Mouse (Mus musculus) small intestine, adult 2 months (tissue): ENCODE results near the gene Cuedc2.

Experiments used
- CTCF ChIP-seq: fragments of 200-500 bp; IDR thresholded peaks from 2 replicates; pipeline ENCODE4 v1.5.1; 2012; ENCODE audit warnings: low read depth, mild to moderate bottlenecking, control low read depth, inconsistent platforms, low read length, moderate library complexity, mixed read lengths; ENCODE audit not compliant: insufficient replicate concordance, insufficient read length; ENCODE audit errors: extremely low read depth
- POLR2A ChIP-seq: fragments of 200-500 bp; IDR thresholded peaks from 2 replicates; pipeline ENCODE4 v1.6.1; 2012; ENCODE audit warnings: low read depth, mild to moderate bottlenecking, control low read depth, inconsistent platforms, low read length, moderate library complexity

DNA sequence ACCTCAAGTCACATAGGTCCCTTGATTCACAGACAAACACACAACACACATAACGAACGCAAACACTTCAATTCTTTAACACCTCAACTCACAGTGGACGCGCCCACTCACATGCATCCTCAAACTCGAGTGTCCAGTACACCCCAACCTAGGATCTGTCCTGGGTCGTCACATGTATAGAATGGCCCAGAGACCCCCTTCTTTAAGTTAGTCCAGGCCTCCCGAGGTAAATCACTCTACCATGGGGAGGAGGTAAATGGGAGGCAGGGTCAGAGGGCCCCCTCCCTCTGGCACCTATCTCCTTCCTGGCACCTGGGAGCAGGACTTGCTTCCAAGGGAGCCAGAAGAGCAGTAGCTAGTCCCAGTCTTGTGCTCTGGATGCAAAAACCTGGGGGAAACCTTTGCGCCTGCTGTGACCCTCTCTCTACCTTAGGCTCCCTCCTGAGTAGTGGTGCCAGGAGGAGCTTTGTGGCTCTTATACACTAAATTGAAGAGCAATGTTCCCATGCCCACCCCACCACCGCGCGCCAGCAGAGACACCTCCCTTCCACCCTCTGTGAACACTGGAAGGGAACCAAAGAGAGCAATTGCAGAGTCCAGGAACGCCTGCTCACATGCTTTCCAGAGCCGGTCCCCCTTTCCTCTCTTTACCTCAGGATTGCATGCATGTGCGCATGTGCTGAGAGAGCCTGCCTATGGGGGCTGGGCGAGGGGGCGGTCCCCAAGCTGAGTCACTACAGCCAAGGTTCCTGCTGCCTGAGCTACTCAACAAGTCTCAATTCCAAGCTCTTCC, 19.7 kb downstream of the Cuedc2 start:
- no peak for TF ChIP-seq CTCF
- TF ChIP-seq POLR2A = no peak
